Mouse (Mus musculus) embryonic facial prominence, embryonic 10.5 days (tissue): ENCODE results near the gene Pcna. TPM values are rescaled to one million over a fixed set of nuclear protein-coding genes. Genes with fewer than 3 reads are reported as not detected.

ENCODE experiments used
- DNase-seq: peaks from one replicate; pipeline ENCODE4 v3.0.0-alpha.2; 2017; ENCODE audit warnings: low spot score
- H3K27ac ChIP-seq: fragments of 300-500 bp; sonication (generic); replicated peaks from 2 replicates; pipeline ENCODE4 v1.5.1; 2016; ENCODE audit warnings: mild to moderate bottlenecking
- H3K27me3 ChIP-seq: fragments of 300-500 bp; sonication (generic); replicated peaks from 2 replicates; pipeline ENCODE4 v1.6.1; 2016; ENCODE audit warnings: low read depth, mild to moderate bottlenecking; ENCODE audit not compliant: poor library complexity, severe bottlenecking
- H3K36me3 ChIP-seq: fragments of 300-500 bp; sonication (generic); replicated peaks from 2 replicates; pipeline ENCODE4 v1.6.1; 2016; ENCODE audit warnings: mild to moderate bottlenecking, moderate library complexity
- H3K4me1 ChIP-seq: fragments of 300-500 bp; sonication (generic); 2 replicates; pipeline ENCODE4 v1.6.1; 2016
- H3K4me3 ChIP-seq: fragments of 300-500 bp; sonication (generic); 2 replicates; pipeline ENCODE4 v1.5.1; 2016; ENCODE audit warnings: mild to moderate bottlenecking, moderate library complexity
- H3K9me3 ChIP-seq: fragments of 300-500 bp; sonication (generic); 2 replicates; pipeline ENCODE4 v1.6.1; 2016; ENCODE audit warnings: mild to moderate bottlenecking
- WGBS: fragments of 180-500 bp; shearing (Covaris S2); methylation state at CpG from one replicate; pipeline ENCODE4 v1.1.7; 2016; 5-methylcytosine and 5-hydroxymethylcytosine counted together
- polyA plus RNA-seq: library from polyadenylated mRNA; unstranded; fragments of >200 nt; fragmentation: Nextera tagmentation; extraction: Ambion mirVana; gene quantifications from 2 replicates; pipeline ENCODE4 v1.2.1, GENCODE M21; 2016

The Pcna gene
- polyA plus RNA-seq, 1 experiment from 2014 or later = 382 TPM

GRCm38 (mm10) chr2:132206316-132206881, 46.7 kb downstream of the Pcna start:
- Histone ChIP-seq H3K4me1 (no peaks in the 10 kb centered on the region), H3K9me3 (no peaks in the 10 kb centered on the region), H3K4me3 (no peak overlapping the region), H3K36me3 (no peaks in the 10 kb centered on the region), H3K27ac (no peak overlapping the region), H3K27me3 (no peaks in the 10 kb centered on the region)
- DNase-seq = no peak
- 85% methylated on average over 16 of the region's 16 CpGs for WGBS

- no peaks in the 10 kb centered on the region for H3K9me3 ChIP-seq
- 81% methylated on average over 4 of the region's 4 CpGs for WGBS
- no peaks in the 10 kb centered on the region for H3K27me3 ChIP-seq
- no peaks in the 10 kb centered on the region for H3K4me1 ChIP-seq
- no peak for DNase-seq
- H3K4me3 ChIP-seq = no peak overlapping the region
- H3K27ac ChIP-seq = no peak overlapping the region
- H3K36me3 ChIP-seq = no peaks in the 10 kb centered on the region
Measured at GRCm38 (mm10) chr2:132205549-132205948, 47.6 kb downstream of the Pcna start.

GRCm38 (mm10) chr2:132203773-132204172, 49.3 kb downstream of the Pcna start:
- no peak overlapping the region for H3K27ac ChIP-seq
- H3K9me3 ChIP-seq = no peaks in the 10 kb centered on the region
- 86% methylated on average over 3 of the region's 3 CpGs for WGBS
- no peaks in the 10 kb centered on the region for H3K4me1 ChIP-seq
- no peak for DNase-seq
- H3K4me3 ChIP-seq = no peak overlapping the region
- no peaks in the 10 kb centered on the region for H3K36me3 ChIP-seq
- H3K27me3 ChIP-seq = no peaks in the 10 kb centered on the region

- 74% methylated on average over 3 of the region's 3 CpGs for WGBS
- Histone ChIP-seq H3K4me1 (no peaks in the 10 kb centered on the region), H3K27ac (no peak overlapping the region), H3K4me3 (no peak overlapping the region), H3K36me3 (no peaks in the 10 kb centered on the region), H3K27me3 (no peaks in the 10 kb centered on the region), H3K9me3 (no peaks in the 10 kb centered on the region)
- no peak for DNase-seq
Measured at GRCm38 (mm10) chr2:132203186-132203585, 49.9 kb downstream of the Pcna start.

Other genes with a start within 250 kb of the Pcna start
- gene Rassf2, start 223.1 kb downstream of the Pcna start, polyA plus RNA-seq = 10.6 and 14.2 TPM in 2 replicates
- gene Slc23a2, start 108.2 kb downstream of the Pcna start, polyA plus RNA-seq = 8.8 and 8.9 TPM in 2 replicates
- gene Tmem230, start 5.5 kb downstream of the Pcna start, polyA plus RNA-seq = 38.6 and 43.8 TPM in 2 replicates
- 20.0 and 23.2 TPM in 2 replicates for gene Cds2, start 9.8 kb upstream of the Pcna start, polyA plus RNA-seq
- gene Prokr2, start 132.1 kb upstream of the Pcna start, polyA plus RNA-seq = 1.3 and 1.7 TPM in 2 replicates